In the genomic region with DNA sequence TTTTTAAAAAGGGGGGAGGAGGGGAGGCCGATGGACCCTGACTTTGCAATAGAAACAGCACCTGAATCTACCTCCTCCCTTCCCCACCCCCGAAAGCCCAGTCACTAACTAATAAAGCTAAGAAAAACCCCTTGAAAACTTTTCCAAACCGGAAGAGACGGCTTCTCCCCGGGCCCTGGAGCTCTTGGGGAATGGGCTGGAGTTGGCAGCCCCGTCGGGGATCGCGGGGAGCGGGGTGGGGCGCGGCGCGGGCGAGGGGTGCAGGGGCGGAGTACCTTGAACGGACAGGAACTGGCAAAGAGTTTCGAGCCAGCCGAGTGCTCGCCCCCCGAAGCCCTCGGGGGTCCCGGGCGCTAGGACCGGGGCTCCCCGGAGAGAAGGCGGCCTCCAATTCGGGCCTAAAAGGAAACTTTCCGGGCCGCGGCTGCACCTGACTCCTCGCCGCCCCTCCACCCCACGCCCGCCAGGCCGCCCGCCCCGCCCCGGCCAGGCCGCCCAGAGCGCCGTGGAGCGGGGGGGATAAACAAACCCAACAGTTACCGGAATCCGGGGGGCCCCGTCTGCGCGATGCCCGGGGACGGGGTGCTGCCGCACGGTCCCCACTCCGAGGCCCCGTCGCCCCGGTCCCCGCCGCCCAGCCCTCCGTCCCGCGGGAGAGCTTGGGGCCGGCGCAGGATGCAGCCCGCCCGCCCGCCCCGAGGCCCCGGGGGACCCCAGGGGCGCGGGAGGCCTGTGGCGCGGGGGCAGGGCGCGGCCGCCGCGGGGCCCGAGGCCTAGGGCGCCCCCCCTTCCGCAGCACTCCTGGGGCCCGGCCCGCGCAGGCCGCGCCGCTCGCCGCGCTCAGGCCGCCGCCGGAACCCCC, we compare ENCODE assay signal across 8 mouse cellular contexts. TPM values are rescaled to one million over a fixed set of nuclear protein-coding genes. Genes with fewer than 3 reads are reported as not detected.
DNase-seq lines count a peak whose midpoint lies in the region; ATAC-seq lines count a peak whose summit lies in the region.

No protein-coding gene starts in this region.

- DNase-seq in MN1 (ENCODE audit: low spot score) = peak; percentile 37
- peak; percentile 67 for DNase-seq in cerebellum, adult 11-12 months
- peak; percentile 20 to 25 for DNase-seq in frontal cortex, postnatal 25 days (ENCODE audit: low spot score in 2 of 2)
- DNase-seq in hindbrain, embryonic 14.5 days (ENCODE audit: low spot score) = no peak
- DNase-seq in left cerebral cortex, postnatal 25 days (ENCODE audit: low spot score in 2 of 2) = peak; percentile 29 to 44
- DNase-seq in spleen, adult 18-20 months = peak; percentile 66 to 75

- under 1% methylated on average over 64 of the region's 92 CpGs for WGBS in hindbrain, embryonic 14.5 days

- H3K4me3 ChIP-seq in hindbrain, embryonic 14.5 days (replicated peaks; ENCODE audit: low read length) = peak overlapping the region; percentile 93

- no peaks in the 10 kb centered on the region for H3K9me3 ChIP-seq in hindbrain, embryonic 14.5 days (ENCODE audit: control insufficient read depth, low read length)

- H3K9ac ChIP-seq in hindbrain, embryonic 14.5 days = peak overlapping the region; percentile 100

- peaks cover 4% of the 10 kb centered on the region for H3K36me3 ChIP-seq in hindbrain, embryonic 14.5 days (replicated peaks; ENCODE audit: control insufficient read depth, insufficient read depth)

- peak overlapping the region; percentile 97 for H3K27ac ChIP-seq in hindbrain, embryonic 14.5 days

- H3K4me2 ChIP-seq in hindbrain, embryonic 14.5 days (replicated peaks) = peak overlapping the region; percentile 81

- intact Hi-C loops in left cerebral cortex, postnatal 25 days (cut with DNase I) = no loop called here

- H3K27me3 ChIP-seq in hindbrain, embryonic 14.5 days (ENCODE audit: control insufficient read depth, insufficient read depth, low read length) = no peaks in the 10 kb centered on the region

- peaks cover 32% of the 10 kb centered on the region for H3K4me1 ChIP-seq in hindbrain, embryonic 14.5 days (replicated peaks; ENCODE audit: control insufficient read depth, insufficient read depth, low read length)

- peak; percentile 56 for ATAC-seq in hindbrain, embryonic 14.5 days (ENCODE audit: low FRiP score)
- ATAC-seq in megakaryocyte progenitor cell, adult 5-6 weeks (replicated peaks; ENCODE audit: poor library complexity) = 0 out of 2 replicates have a peak, but pooled peaks have one; percentile 5
- no peak for ATAC-seq in megakaryocyte-erythroid progenitor cell, adult 5-6 weeks (replicated peaks; ENCODE audit: low FRiP score, low TSS enrichment, poor library complexity, severe bottlenecking)

RNA-seq across cellular contexts. Expression of a gene that starts 1.0 kb away (rescaled TPM):
- polyA plus RNA-seq in hindbrain, embryonic 14.5 days (2014; fragmentation: Nextera tagmentation; extraction: Ambion mirVana) = 11.4 and 13.5 TPM in 2 replicates
- 10 to 100 TPM; 28.5 to 28.8 TPM for total RNA-seq in left cerebral cortex, postnatal 25 days (2021)
- total RNA-seq in megakaryocyte progenitor cell, adult 5-6 weeks (2015) = 59.3 and 66.1 TPM in 2 replicates
- total RNA-seq in megakaryocyte progenitor cell, adult 5-6 weeks (2017) = 19.9 and 23.9 TPM in 2 replicates
- total RNA-seq in megakaryocyte-erythroid progenitor cell, adult 5-6 weeks (2014; fragmentation: Nextera tagmentation) = 32.7 and 63.0 TPM in 2 replicates
- total RNA-seq in megakaryocyte-erythroid progenitor cell, adult 5-6 weeks (2017) = 13.7 and 16.5 TPM in 2 replicates
